Mouse (Mus musculus) macrophage (primary cell): Measurements from ENCODE around the gene Gtpbp3. TPM values are rescaled to one million over a fixed set of nuclear protein-coding genes. Genes with fewer than 3 reads are reported as not detected.
A peak's percentile ranks its signal among the peaks of the same experiment; 100 is the strongest.

Experiments used
- H3K27ac ChIP-seq: fragments of 350-480 bp; formaldehyde crosslinking; 2 replicates; pipeline ENCODE4 v1.9.0; 2021
- H3K36me3 ChIP-seq: fragments of 350-480 bp; formaldehyde crosslinking; 2 replicates; pipeline ENCODE4 v1.9.0; 2021; ENCODE audit errors: inconsistent target
- H3K4me3 ChIP-seq: fragments of 350-480 bp; formaldehyde crosslinking; 2 replicates; pipeline ENCODE4 v1.9.0; 2021; ENCODE audit errors: inconsistent target
- H3K79me2 ChIP-seq: fragments of 350-480 bp; formaldehyde crosslinking; 2 replicates; pipeline ENCODE4 v1.9.0; 2021; ENCODE audit errors: inconsistent target
- WGBS: methylation state at CpG from one replicate; pipeline ENCODE4 v1.1.7; 2026; ENCODE audit warnings: inconsistent platforms; ENCODE audit not compliant: missing documents; 5-methylcytosine and 5-hydroxymethylcytosine counted together
- polyA plus RNA-seq: library from polyadenylated mRNA; stranded (reverse); fragments of 250-400 nt; gene quantifications from 3 replicates; pipeline ENCODE4 v1.2.4, GENCODE M21; 2018; ENCODE audit warnings: inconsistent platforms

Gtpbp3 gene
- polyA plus RNA-seq, 1 experiment from 2014 or later: 4.0 TPM

- Histone ChIP-seq H3K79me2 (peaks cover 7% of the 10 kb centered on the region), H3K4me3 (peak within 1 kb of the TSS; percentile 78)
- whole genome bisulfite sequencing: under 1% methylated on average over 59 of the region's 59 CpGs
Observed at GRCm38 (mm10) chr8:71464513-71465500, 23.1 kb upstream of the Gtpbp3 start, which contains the start of gene Mrpl34. Mrpl34 (plus strand) TSS chr8:71464959.

GRCm38 (mm10) chr8:71465733-71466132 lies 22.2 kb upstream of the Gtpbp3 start:
- Histone ChIP-seq H3K27ac (no peak overlapping the region), H3K79me2 (peaks cover 16% of the 10 kb centered on the region), H3K4me3 (no peak overlapping the region), H3K36me3 (no peaks in the 10 kb centered on the region)
- 88% methylated on average over 8 of the region's 8 CpGs for WGBS

More at GRCm38 (mm10) chr8:71464513-71465500, 23.1 kb upstream of the Gtpbp3 start, which contains the start of gene Mrpl34:
- H3K27ac ChIP-seq: peak within 1 kb of the TSS; percentile 35
- H3K36me3 ChIP-seq: no peaks in the 10 kb centered on the region

- H3K27ac ChIP-seq: no peak overlapping the region
- 100% methylated on average over 4 of the region's 5 CpGs for WGBS
- no peaks in the 10 kb centered on the region for H3K36me3 ChIP-seq
- peaks cover 20% of the 10 kb centered on the region for H3K79me2 ChIP-seq
- H3K4me3 ChIP-seq: no peak overlapping the region
Observed at GRCm38 (mm10) chr8:71466198-71466597, 21.7 kb upstream of the Gtpbp3 start.

GRCm38 (mm10) chr8:71467201-71467600 lies 20.7 kb upstream of the Gtpbp3 start:
- H3K79me2 ChIP-seq: peaks cover 30% of the 10 kb centered on the region
- H3K4me3 ChIP-seq: no peak overlapping the region
- WGBS: 92% methylated on average over 2 of the region's 2 CpGs
- H3K27ac ChIP-seq: no peak overlapping the region
- H3K36me3 ChIP-seq: peaks cover 8% of the 10 kb centered on the region

GRCm38 (mm10) chr8:71468001-71468400 lies 19.9 kb upstream of the Gtpbp3 start:
- peaks cover 31% of the 10 kb centered on the region for H3K79me2 ChIP-seq
- 100% methylated on average over 1 of the region's 1 CpGs for WGBS
- no peak overlapping the region for H3K27ac ChIP-seq
- H3K36me3 ChIP-seq: peaks cover 14% of the 10 kb centered on the region
- no peak overlapping the region for H3K4me3 ChIP-seq

GRCm38 (mm10) chr8:71468916-71469315 lies 19.0 kb upstream of the Gtpbp3 start, which contains the start of gene Dda1:
Dda1 (plus strand) TSS chr8:71469199.
- H3K36me3 ChIP-seq: peaks cover 24% of the 10 kb centered on the region
- under 1% methylated on average over 40 of the region's 52 CpGs for WGBS

GRCm38 (mm10) chr8:71469411-71469810 lies 18.5 kb upstream of the Gtpbp3 start:
- WGBS: under 1% methylated on average over 23 of the region's 24 CpGs
- Histone ChIP-seq H3K36me3 (peaks cover 24% of the 10 kb centered on the region), H3K79me2 (peaks cover 31% of the 10 kb centered on the region), H3K4me3 (peak overlapping the region; percentile 97), H3K27ac (peak overlapping the region; percentile 50)

More at GRCm38 (mm10) chr8:71468916-71469315, 19.0 kb upstream of the Gtpbp3 start, which contains the start of gene Dda1:
- peaks cover 31% of the 10 kb centered on the region for H3K79me2 ChIP-seq
- peak within 1 kb of the TSS; percentile 97 for H3K4me3 ChIP-seq
- H3K27ac ChIP-seq: peak within 1 kb of the TSS; percentile 50

- Histone ChIP-seq H3K27ac (no peak overlapping the region), H3K36me3 (peaks cover 24% of the 10 kb centered on the region), H3K4me3 (peak overlapping the region; percentile 97), H3K79me2 (peaks cover 31% of the 10 kb centered on the region)
- WGBS: 100% methylated on average over 2 of the region's 3 CpGs
Observed at GRCm38 (mm10) chr8:71470146-71470912, 17.6 kb upstream of the Gtpbp3 start.

- H3K79me2 ChIP-seq: peaks cover 31% of the 10 kb centered on the region
- H3K4me3 ChIP-seq: no peak overlapping the region
- peaks cover 24% of the 10 kb centered on the region for H3K36me3 ChIP-seq
- H3K27ac ChIP-seq: no peak overlapping the region
- WGBS: 89% methylated on average over 5 of the region's 5 CpGs
Observed at GRCm38 (mm10) chr8:71470913-71471255, 17.0 kb upstream of the Gtpbp3 start.

- Histone ChIP-seq H3K36me3 (peaks cover 24% of the 10 kb centered on the region), H3K27ac (no peak overlapping the region), H3K79me2 (peaks cover 31% of the 10 kb centered on the region), H3K4me3 (no peak overlapping the region)
- 95% methylated on average over 17 of the region's 17 CpGs for WGBS
Observed at GRCm38 (mm10) chr8:71471861-71472260, 16.0 kb upstream of the Gtpbp3 start.

GRCm38 (mm10) chr8:71472601-71473386 lies 15.1 kb upstream of the Gtpbp3 start:
- peaks cover 24% of the 10 kb centered on the region for H3K36me3 ChIP-seq

GRCm38 (mm10) chr8:71474344-71474743 lies 13.6 kb upstream of the Gtpbp3 start:
- 96% methylated on average over 18 of the region's 18 CpGs for WGBS
- no peak overlapping the region for H3K4me3 ChIP-seq
- H3K27ac ChIP-seq: no peak overlapping the region
- peaks cover 29% of the 10 kb centered on the region for H3K79me2 ChIP-seq
- peaks cover 24% of the 10 kb centered on the region for H3K36me3 ChIP-seq

More at GRCm38 (mm10) chr8:71472601-71473386, 15.1 kb upstream of the Gtpbp3 start:
- 91% methylated on average over 7 of the region's 8 CpGs for WGBS
- H3K4me3 ChIP-seq: no peak overlapping the region
- H3K27ac ChIP-seq: no peak overlapping the region
- H3K79me2 ChIP-seq: peaks cover 31% of the 10 kb centered on the region

- peaks cover 24% of the 10 kb centered on the region for H3K36me3 ChIP-seq
- 89% methylated on average over 25 of the region's 25 CpGs for WGBS
Observed at GRCm38 (mm10) chr8:71474785-71475701, 12.9 kb upstream of the Gtpbp3 start.

More at GRCm38 (mm10) chr8:71474785-71475701, 12.9 kb upstream of the Gtpbp3 start:
- H3K4me3 ChIP-seq: no peak overlapping the region
- H3K79me2 ChIP-seq: peaks cover 22% of the 10 kb centered on the region
- no peak overlapping the region for H3K27ac ChIP-seq
